Mouse (Mus musculus) heart, embryonic 12.5 days (tissue): ENCODE data around the gene Ndufaf3. TPM values are rescaled to one million over a fixed set of nuclear protein-coding genes. Genes with fewer than 3 reads are reported as not detected.
A peak's percentile ranks its signal among the peaks of the same experiment; 100 is the strongest.

Experiments
- microRNA counts: library from miRNA; unstranded; fragments of <30 nt; microRNA quantifications from one replicate; lab custom pipeline; 2017
- microRNA-seq: library from miRNA; unstranded; fragments of <30 nt; microRNA quantifications from one replicate; pipeline ENCODE4, GENCODE M21; 2017
- polyA plus RNA-seq: library from polyadenylated mRNA; unstranded; fragments of >200 nt; fragmentation: Nextera tagmentation; extraction: Ambion mirVana; gene quantifications from 2 replicates; pipeline ENCODE4 v1.2.1, GENCODE M21; 2016

Ndufaf3 gene
- polyA plus RNA-seq, 1 experiment from 2014 or later, result 55.5 TPM

MicroRNAs within 50 kb of the gene (microRNA counts, 519-probe panel; counts per million panel counts)
- 5,124 counts per million, percentile 57 among the panel's probes with 10 or more counts for microRNA mmu-miR-191 (lab: Ali Mortazavi, UCI)
- 4,984 counts per million, percentile 55 among the panel's probes with 10 or more counts for microRNA mmu-miR-425 (lab: Ali Mortazavi, UCI)

Small RNAs within 50 kb of the gene (microRNA-seq; reads per million reads assigned to microRNA genes)
- gene Gm24083 (not detected), gene Mir191 (not detected), gene Mir425 (2,743 reads per million, percentile 86 among the genes with 10 or more reads in this experiment)

Other genes starting within 250 kb of the Ndufaf3 start
- gene Gpx1, start 228.5 kb downstream of the Ndufaf3 start, polyA plus RNA-seq, result 1,088 and 1,118 TPM in 2 replicates
- 93.2 and 98.3 TPM in 2 replicates for gene Usp4, start 219.6 kb downstream of the Ndufaf3 start, polyA plus RNA-seq
- 0.40 and 0.55 TPM in 2 replicates for gene 1700102P08Rik, start 174.6 kb downstream of the Ndufaf3 start, polyA plus RNA-seq
- gene Ccdc36, start 138.9 kb downstream of the Ndufaf3 start, polyA plus RNA-seq, result 1.0 and 1.5 TPM in 2 replicates
- not detected in 2 replicates for gene BC048562, start 131.0 kb downstream of the Ndufaf3 start, polyA plus RNA-seq
- 39.1 and 39.2 TPM in 2 replicates for gene Ccdc71, start 106.9 kb downstream of the Ndufaf3 start, polyA plus RNA-seq
- 96.5 and 99.1 TPM in 2 replicates for gene Klhdc8b, start 105.9 kb downstream of the Ndufaf3 start, polyA plus RNA-seq
- gene Lamb2, start 87.7 kb downstream of the Ndufaf3 start, polyA plus RNA-seq, result 67.2 and 68.6 TPM in 2 replicates
- 78.0 and 84.2 TPM in 2 replicates for gene Usp19, start 76.8 kb downstream of the Ndufaf3 start, polyA plus RNA-seq
- 70.1 and 73.1 TPM in 2 replicates for gene Qars, start 59.7 kb downstream of the Ndufaf3 start, polyA plus RNA-seq
- 108 and 115 TPM in 2 replicates for gene Qrich1, start 50.6 kb downstream of the Ndufaf3 start, polyA plus RNA-seq
- gene Impdh2, start 7.1 kb downstream of the Ndufaf3 start, polyA plus RNA-seq, result 105 and 115 TPM in 2 replicates
- 89.4 and 91.4 TPM in 2 replicates for gene Dalrd3, start 2.5 kb upstream of the Ndufaf3 start, polyA plus RNA-seq
- gene Wdr6, start 11.3 kb upstream of the Ndufaf3 start, polyA plus RNA-seq, result 79.4 and 80.8 TPM in 2 replicates
- gene P4htm, start 30.2 kb upstream of the Ndufaf3 start, polyA plus RNA-seq, result 18.9 and 21.2 TPM in 2 replicates
- gene Arih2, start 82.0 kb upstream of the Ndufaf3 start, polyA plus RNA-seq, result 49.1 and 49.7 TPM in 2 replicates
- 57.1 and 59.3 TPM in 2 replicates for gene Slc25a20, start 94.7 kb upstream of the Ndufaf3 start, polyA plus RNA-seq
- 41.8 and 44.0 TPM in 2 replicates for gene Prkar2a, start 121.9 kb upstream of the Ndufaf3 start, polyA plus RNA-seq
- gene Ip6k2, start 216.4 kb upstream of the Ndufaf3 start, polyA plus RNA-seq, result 45.1 and 47.7 TPM in 2 replicates
- gene Nckipsd, start 240.9 kb upstream of the Ndufaf3 start, polyA plus RNA-seq, result 8.9 and 9.2 TPM in 2 replicates